10 mouse cellular contexts compared by ENCODE assay signal in the genomic region with DNA sequence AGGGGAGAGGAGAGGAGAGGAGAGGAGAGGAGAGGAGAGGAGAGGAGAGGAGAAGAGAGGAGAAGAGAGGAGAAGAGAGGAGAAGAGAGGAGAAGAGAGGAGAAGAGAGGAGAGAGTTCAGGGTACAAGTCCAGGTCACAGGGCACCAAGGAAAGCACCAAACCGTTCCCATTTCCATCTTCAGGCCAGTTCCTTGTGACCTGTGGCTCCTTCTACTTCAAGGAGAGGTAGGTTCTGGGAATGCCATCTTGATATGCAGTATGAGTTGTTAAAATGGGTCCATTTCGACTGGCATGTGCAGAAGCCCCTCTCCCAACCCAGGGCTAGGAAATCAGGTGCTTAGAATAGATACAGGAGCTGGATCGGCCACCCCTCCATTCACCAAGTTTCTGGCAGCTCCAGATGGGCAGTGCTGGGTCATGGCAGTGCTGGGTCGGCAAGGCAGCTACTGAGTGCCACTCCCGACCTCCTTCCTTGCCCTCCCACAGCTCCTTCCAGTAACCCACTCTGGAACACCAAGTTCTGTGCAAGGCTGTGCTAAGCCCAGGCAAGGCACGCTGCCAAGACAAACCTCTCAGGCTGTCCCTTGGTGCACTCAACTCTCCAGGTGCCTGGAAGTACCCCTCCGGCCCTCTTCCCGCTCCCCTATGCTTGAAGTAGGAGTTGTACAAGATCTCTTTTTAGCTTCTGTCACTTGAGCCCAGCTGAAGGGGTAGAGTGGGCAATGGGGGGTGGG. TPM values are rescaled to one million over a fixed set of nuclear protein-coding genes. Genes with fewer than 3 reads are reported as not detected.
DNase-seq lines count a peak whose midpoint lies in the region; ATAC-seq lines count a peak whose summit lies in the region.
"Had no signal": no experiment of that assay in that cellular context is flagged by ENCODE, and none has a peak within 500 bp of the region (broad histone marks: within the 10 kb centered on the region; RNA-seq: fewer than 3 reads in every experiment).

No protein-coding gene starts in this region.

- 0 out of 2 replicates have a peak, but pooled peaks cover 3% of the 10 kb centered on the region for H3K27me3 ChIP-seq in liver, embryonic 13.5 days
- peaks cover 26% of the 10 kb centered on the region for H3K27me3 ChIP-seq in midbrain, embryonic 13.5 days
- H3K27me3 ChIP-seq in forebrain, embryonic 13.5 days: peaks cover 35% of the 10 kb centered on the region

- H3K4me2 ChIP-seq in liver, embryonic 13.5 days: peak overlapping the region; percentile 10; the same call in 1 of the 2 replicates
- no peak overlapping the region for H3K4me2 ChIP-seq in midbrain, embryonic 13.5 days (replicated peaks)
- no peak overlapping the region for H3K4me2 ChIP-seq in forebrain, embryonic 13.5 days
- H3K4me2 ChIP-seq: hindbrain, embryonic 12.5 days had no signal

- peaks cover 98% of the 10 kb centered on the region for H3K4me1 ChIP-seq in liver, embryonic 13.5 days (replicated peaks)
- H3K4me1 ChIP-seq in midbrain, embryonic 13.5 days (replicated peaks): peaks cover 11% of the 10 kb centered on the region
- H3K4me1 ChIP-seq in forebrain, embryonic 13.5 days: no peaks in the 10 kb centered on the region

- no peaks in the 10 kb centered on the region for H3K9me3 ChIP-seq in liver, embryonic 13.5 days (replicated peaks)
- H3K9me3 ChIP-seq in midbrain, embryonic 13.5 days: no peaks in the 10 kb centered on the region
- H3K9me3 ChIP-seq in forebrain, embryonic 13.5 days (replicated peaks): no peaks in the 10 kb centered on the region
- H3K9me3 ChIP-seq: hindbrain, embryonic 12.5 days had no signal

- no peak for DNase-seq in liver, embryonic 13.5 days
- no peak for DNase-seq in liver
- DNase-seq in kidney, adult 8-10 months: peak; percentile 80 to 88
- DNase-seq in lung, adult 18-20 months: peak; percentile 94 to 96
- peak; percentile 76 for DNase-seq in testis, postnatal 10 days (ENCODE audit: low spot score)
- DNase-seq: right cerebral cortex, postnatal 25 days had no signal

- no peak for ATAC-seq in liver, embryonic 13.5 days (ENCODE audit: low read depth)
- no peak for ATAC-seq in midbrain, embryonic 13.5 days
- ATAC-seq in forebrain, embryonic 13.5 days: no peak

- H3K27ac ChIP-seq in liver, embryonic 13.5 days: peak overlapping the region; percentile 99
- H3K27ac ChIP-seq in midbrain, embryonic 13.5 days: no peak overlapping the region
- H3K27ac ChIP-seq in forebrain, embryonic 13.5 days: no peak overlapping the region
- H3K27ac ChIP-seq: hindbrain, embryonic 12.5 days had no signal

- 67% methylated on average over 8 of the region's 8 CpGs for WGBS in liver, embryonic 13.5 days (ENCODE audit: insufficient replicate concordance)
- WGBS in midbrain, embryonic 13.5 days: 71% methylated on average over 8 of the region's 8 CpGs
- WGBS in forebrain, embryonic 13.5 days: 72% methylated on average over 8 of the region's 8 CpGs

- H3K4me3 ChIP-seq in liver, embryonic 13.5 days (replicated peaks): no peak overlapping the region
- no peak overlapping the region for H3K4me3 ChIP-seq in midbrain, embryonic 13.5 days (replicated peaks)
- no peak overlapping the region for H3K4me3 ChIP-seq in forebrain, embryonic 13.5 days
- H3K4me3 ChIP-seq: hindbrain, embryonic 12.5 days had no signal

- peak overlapping the region; percentile 54 for H3K9ac ChIP-seq in liver, embryonic 13.5 days
- H3K9ac ChIP-seq in midbrain, embryonic 13.5 days (replicated peaks): no peak overlapping the region
- no peak overlapping the region for H3K9ac ChIP-seq in forebrain, embryonic 13.5 days
- H3K9ac ChIP-seq: hindbrain, embryonic 12.5 days had no signal

- H3K36me3 ChIP-seq in liver, embryonic 13.5 days: peaks cover 13% of the 10 kb centered on the region
- H3K36me3 ChIP-seq in midbrain, embryonic 13.5 days: no peaks in the 10 kb centered on the region
- H3K36me3 ChIP-seq in forebrain, embryonic 13.5 days (ENCODE audit: poor library complexity, severe bottlenecking): no peaks in the 10 kb centered on the region
- H3K36me3 ChIP-seq: hindbrain, embryonic 12.5 days had no signal

RNA-seq across cellular contexts. Expression of a gene that starts 3.6 kb away (rescaled TPM):
- 4.4 and 5.2 TPM in 2 replicates for polyA plus RNA-seq in liver, embryonic 13.5 days (2015; fragmentation: Nextera tagmentation; extraction: Ambion mirVana)
- 0.10 TPM in 1 of 2 replicates, not detected in the other for polyA plus RNA-seq in midbrain, embryonic 13.5 days (2015; fragmentation: Nextera tagmentation; extraction: Ambion mirVana)
- 0.08 and 0.25 TPM in 2 replicates for polyA plus RNA-seq in forebrain, embryonic 13.5 days (2015; fragmentation: Nextera tagmentation; extraction: Ambion mirVana)
- polyA plus RNA-seq: cortical plate, adult 2 months had no signal

RNA-seq across cellular contexts. Expression of a gene that starts 12.3 kb away (rescaled TPM):
- 652 and 660 TPM in 2 replicates for polyA plus RNA-seq in liver, embryonic 13.5 days (2015; fragmentation: Nextera tagmentation; extraction: Ambion mirVana)
- 18.2 and 18.3 TPM in 2 replicates for polyA plus RNA-seq in midbrain, embryonic 13.5 days (2015; fragmentation: Nextera tagmentation; extraction: Ambion mirVana)
- 13.9 and 20.0 TPM in 2 replicates for polyA plus RNA-seq in forebrain, embryonic 13.5 days (2015; fragmentation: Nextera tagmentation; extraction: Ambion mirVana)

RNA-seq across cellular contexts. Expression of a gene that starts 15.2 kb away (rescaled TPM):
- 39.6 and 44.4 TPM in 2 replicates for polyA plus RNA-seq in liver, embryonic 13.5 days (2015; fragmentation: Nextera tagmentation; extraction: Ambion mirVana)
- polyA plus RNA-seq in midbrain, embryonic 13.5 days (2015; fragmentation: Nextera tagmentation; extraction: Ambion mirVana): 103 and 104 TPM in 2 replicates
- 102 and 104 TPM in 2 replicates for polyA plus RNA-seq in forebrain, embryonic 13.5 days (2015; fragmentation: Nextera tagmentation; extraction: Ambion mirVana)

RNA-seq across cellular contexts. Expression of a gene that starts 51.3 kb away (rescaled TPM):
- polyA plus RNA-seq in liver, embryonic 13.5 days (2015; fragmentation: Nextera tagmentation; extraction: Ambion mirVana): 13.0 and 15.3 TPM in 2 replicates
- 18.5 and 19.6 TPM in 2 replicates for polyA plus RNA-seq in midbrain, embryonic 13.5 days (2015; fragmentation: Nextera tagmentation; extraction: Ambion mirVana)
- 18.3 and 18.8 TPM in 2 replicates for polyA plus RNA-seq in forebrain, embryonic 13.5 days (2015; fragmentation: Nextera tagmentation; extraction: Ambion mirVana)

Comparison
In these comparisons a context has a peak if more than half of its experiments do, and no peak if none do; other contexts are left out.
1. DNase-seq: peak in kidney, adult 8-10 months (2 of 2), lung, adult 18-20 months (2 of 2) and testis, postnatal 10 days (single experiment); none in liver, embryonic 13.5 days (single experiment) and liver (single experiment).
2. RNA of a gene that starts 12.3 kb away (polyA plus RNA-seq): 652 to 660 TPM in liver, embryonic 13.5 days; 18.2 to 18.3 TPM in midbrain, embryonic 13.5 days and 13.9 to 20.0 TPM in forebrain, embryonic 13.5 days; every median in the first group is over 10 times any median in the second.